Mouse (Mus musculus): ENCODE measurements around the gene Ptpn11.
A peak's percentile ranks its signal among the peaks of the same experiment; 100 is the strongest.
"Not testable (repeated sequence)": the region's sequence is repeated elsewhere in the genome, so short reads cannot be mapped to it uniquely, and the experiment has no call there.

Gene Ptpn11

DNA sequence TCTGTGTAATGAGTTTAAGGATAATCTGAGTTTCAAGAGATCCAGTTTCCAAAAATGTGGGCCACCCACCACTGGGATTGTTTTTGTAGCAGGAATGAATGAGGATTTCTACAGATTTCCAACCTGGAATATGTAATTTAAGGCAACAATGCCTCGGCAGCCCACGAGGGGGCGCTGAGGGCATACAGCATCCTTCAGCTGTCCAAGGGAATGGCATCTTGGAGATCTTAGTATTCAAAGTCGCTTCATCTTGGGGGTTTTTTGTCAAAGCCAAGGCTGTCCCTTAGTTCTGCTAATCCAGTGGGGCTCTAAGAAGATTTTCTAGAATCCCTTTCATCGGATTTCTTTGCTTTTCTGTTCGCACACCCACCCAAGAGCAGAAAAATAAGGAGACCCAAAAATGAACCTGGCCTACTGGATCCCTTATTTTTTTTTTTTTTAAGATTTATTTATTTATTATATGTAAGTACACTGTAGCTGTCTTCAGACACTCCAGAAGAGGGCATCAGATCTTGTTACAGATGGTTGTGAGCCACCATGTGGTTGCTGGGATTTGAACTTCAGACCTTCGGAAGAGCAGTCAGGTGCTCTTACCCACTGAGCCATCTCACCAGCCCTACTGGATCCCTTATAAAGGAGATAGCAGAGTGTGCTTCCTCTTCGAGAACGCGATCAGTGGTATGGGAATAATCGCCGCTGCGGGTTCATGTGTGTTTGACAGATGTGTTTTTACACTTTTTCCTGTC is 24.4 kb upstream of the Ptpn11 start:
- DNase-seq (ENCODE audit: low spot score in 2 of 2) = peak; percentile 79 to 89

DNA sequence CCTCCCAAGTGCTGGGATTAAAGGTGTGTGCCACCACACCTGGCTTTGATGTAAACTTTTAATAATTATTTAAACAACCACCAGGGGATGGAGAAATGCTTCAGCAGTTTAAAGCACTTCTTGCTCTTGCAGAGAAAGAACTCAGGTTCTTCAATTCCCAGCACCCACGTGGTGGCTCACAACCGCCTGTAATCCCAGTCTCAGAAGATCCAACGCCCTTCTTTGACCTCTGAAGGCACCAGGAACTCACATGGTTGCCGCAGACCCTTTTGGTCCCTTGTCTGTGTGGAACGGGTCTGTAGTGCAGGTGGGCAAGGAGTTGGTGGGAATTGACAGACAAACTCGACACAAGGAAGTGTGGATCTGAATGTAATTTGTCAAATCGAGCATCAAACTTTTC is 23.5 kb upstream of the Ptpn11 start:
- no peak for DNase-seq (ENCODE audit: low spot score in 2 of 2)

GRCm38 (mm10) chr5:121212108-121212507 is 20.9 kb upstream of the Ptpn11 start:
- no peak for DNase-seq (ENCODE audit: low spot score in 2 of 2)

DNA sequence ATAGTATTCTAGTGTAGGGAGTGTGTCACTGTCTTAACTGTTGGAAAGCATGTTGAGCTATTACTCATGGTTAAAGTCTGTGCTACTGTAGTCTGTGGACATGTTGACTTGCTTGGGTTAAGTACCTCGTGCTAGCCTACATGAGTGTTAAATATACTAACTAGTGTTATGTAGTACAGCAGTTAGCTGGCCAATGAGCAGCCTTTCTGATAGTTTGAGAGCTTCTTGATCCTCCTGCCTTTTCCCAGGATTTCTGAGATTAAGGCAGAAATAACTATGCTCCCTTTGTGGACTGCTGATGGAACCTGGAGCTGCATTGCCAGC is 19.4 kb upstream of the Ptpn11 start:
- no peak for DNase-seq (ENCODE audit: low spot score in 2 of 2)

GRCm38 (mm10) chr5:121209755-121210600 is 18.8 kb upstream of the Ptpn11 start:
- no peak for DNase-seq (ENCODE audit: low spot score in 2 of 2)

- DNase-seq (ENCODE audit: low spot score in 2 of 2) = no peak
Measured at GRCm38 (mm10) chr5:121206984-121207383, 15.8 kb upstream of the Ptpn11 start.

- no peak for DNase-seq (ENCODE audit: low spot score in 2 of 2)
Measured at GRCm38 (mm10) chr5:121206540-121206939, 15.3 kb upstream of the Ptpn11 start.

DNA sequence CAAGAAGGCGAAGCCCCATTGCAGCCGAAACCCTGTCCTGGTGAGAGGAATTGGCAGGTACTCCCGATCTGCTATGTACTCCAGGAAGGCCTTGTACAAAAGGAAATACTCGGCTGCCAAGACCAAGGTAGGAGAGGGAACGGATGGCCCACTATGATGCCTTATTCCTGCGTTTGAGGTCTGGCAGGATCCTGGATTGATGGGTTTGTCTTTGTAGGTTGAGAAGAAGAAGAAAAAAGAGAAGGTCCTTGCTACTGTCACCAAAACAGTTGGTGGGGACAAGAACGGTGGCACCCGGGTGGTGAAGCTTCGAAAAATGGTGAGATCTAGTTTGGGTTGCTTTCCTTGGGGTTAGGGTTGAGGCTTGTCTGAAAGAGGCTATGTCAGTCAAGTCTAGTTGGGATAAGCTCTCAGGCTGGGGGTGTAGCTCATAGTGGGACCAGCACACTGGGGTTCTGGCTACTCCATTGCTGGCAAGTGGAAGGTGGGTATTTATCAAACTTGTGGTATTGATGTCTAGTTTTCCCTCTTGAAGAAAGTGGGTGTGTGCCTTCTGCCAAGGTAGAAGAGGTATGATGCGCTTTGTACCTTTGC is 14.4 kb upstream of the Ptpn11 start:
- DNase-seq (ENCODE audit: low spot score in 2 of 2) = not testable (repeated sequence)

GRCm38 (mm10) chr5:121204132-121205089 is 13.2 kb upstream of the Ptpn11 start, which contains the start of gene Rpl6:
Gene Rpl6, plus strand, starts transcription at chr5:121204481.
- DNase-seq (ENCODE audit: low spot score in 2 of 2) = peak; percentile 74 to 88

- no peak for DNase-seq (ENCODE audit: low spot score in 2 of 2)
Measured at GRCm38 (mm10) chr5:121202467-121202866, 11.3 kb upstream of the Ptpn11 start.

GRCm38 (mm10) chr5:121201739-121202138 is 10.5 kb upstream of the Ptpn11 start:
- DNase-seq (ENCODE audit: low spot score in 2 of 2) = no peak

DNA sequence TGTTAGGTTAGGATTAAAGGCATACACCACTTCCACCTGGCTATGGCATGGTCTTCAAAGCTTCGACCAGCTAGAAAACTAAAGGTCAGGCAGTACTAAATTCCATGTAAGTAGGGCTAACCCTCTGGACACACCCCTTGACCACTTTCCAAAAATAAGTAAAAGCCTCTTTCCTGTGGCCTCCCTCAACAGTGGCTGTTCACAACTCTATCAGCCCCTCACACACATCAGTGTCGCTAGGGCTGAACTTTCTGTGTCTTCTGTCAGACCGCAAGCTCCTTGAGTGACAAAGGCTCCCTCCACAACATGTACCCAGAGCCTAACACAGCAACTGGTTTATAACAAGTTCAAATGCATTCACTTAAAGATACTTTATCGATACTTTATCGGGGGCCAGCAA is 7.2 kb upstream of the Ptpn11 start:
- DNase-seq (ENCODE audit: low spot score in 2 of 2) = no peak

GRCm38 (mm10) chr5:121197337-121197736 is 6.1 kb upstream of the Ptpn11 start:
- DNase-seq (ENCODE audit: low spot score in 2 of 2) = no peak

GRCm38 (mm10) chr5:121196764-121197163 is 5.6 kb upstream of the Ptpn11 start:
- DNase-seq (ENCODE audit: low spot score in 2 of 2) = no peak

DNA sequence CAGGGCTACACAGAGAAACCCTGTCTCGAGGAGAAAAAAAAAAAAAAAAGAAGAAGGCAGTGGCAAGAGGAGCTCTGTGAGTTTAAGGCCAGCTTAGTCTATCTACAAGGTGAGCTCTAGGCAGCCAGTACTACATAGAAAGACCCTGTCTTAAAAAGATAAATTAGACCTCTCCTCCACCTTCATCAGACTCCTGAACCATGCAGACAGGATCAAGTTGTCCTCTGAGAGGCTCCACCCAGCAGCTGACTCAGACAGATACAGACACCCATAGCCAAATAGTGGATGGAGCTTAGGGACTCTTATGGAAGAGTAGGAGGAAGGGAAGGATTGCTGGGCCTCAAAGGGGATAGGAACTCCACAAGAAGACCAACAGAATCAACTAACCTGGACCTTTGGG is 3.0 kb upstream of the Ptpn11 start:
- DNase-seq (ENCODE audit: low spot score in 2 of 2) = no peak

DNA sequence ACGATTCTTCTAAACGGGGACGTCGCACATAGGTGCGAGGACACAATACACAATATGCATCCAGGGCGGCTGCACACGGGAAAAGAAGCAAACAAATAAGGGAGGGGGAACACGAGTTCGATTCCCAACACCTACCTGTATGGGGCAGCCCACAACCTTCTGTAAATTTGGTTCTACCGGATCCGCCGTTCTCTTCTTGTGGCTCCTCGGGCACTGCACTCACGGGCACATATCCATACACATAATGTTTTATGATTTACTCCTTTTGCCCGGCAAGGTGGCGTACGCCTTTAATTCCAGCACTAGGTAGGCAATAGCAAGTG is 348 bp upstream of the Ptpn11 start:
- DNase-seq (ENCODE audit: low spot score in 2 of 2) = no peak

- DNase-seq (ENCODE audit: low spot score in 2 of 2) = no peak
Measured at GRCm38 (mm10) chr5:121190210-121190835, 874 bp downstream of the Ptpn11 start.

- DNase-seq (ENCODE audit: low spot score in 2 of 2) = no peak
Measured at GRCm38 (mm10) chr5:121189182-121189581, 2.0 kb downstream of the Ptpn11 start.

DNA sequence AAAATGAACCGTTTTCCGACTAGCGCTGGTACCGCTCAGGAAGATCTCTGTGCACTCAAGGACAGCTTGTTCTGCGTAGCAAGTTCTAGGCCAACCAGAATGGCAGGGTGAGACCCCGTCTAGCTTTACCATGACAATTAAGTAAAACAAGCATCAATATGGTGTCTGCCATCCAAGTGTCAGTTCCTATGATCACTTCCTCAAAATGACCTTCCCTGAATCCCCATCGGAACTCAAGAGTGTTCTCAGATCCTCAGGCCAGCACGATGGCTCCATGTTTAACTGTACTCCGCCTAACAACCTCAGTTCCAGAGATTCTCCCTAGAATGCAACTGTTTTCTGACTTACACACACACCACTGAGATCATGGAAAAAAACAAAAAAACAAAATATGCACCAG is 2.9 kb downstream of the Ptpn11 start:
- DNase-seq (ENCODE audit: low spot score in 2 of 2) = no peak

DNA sequence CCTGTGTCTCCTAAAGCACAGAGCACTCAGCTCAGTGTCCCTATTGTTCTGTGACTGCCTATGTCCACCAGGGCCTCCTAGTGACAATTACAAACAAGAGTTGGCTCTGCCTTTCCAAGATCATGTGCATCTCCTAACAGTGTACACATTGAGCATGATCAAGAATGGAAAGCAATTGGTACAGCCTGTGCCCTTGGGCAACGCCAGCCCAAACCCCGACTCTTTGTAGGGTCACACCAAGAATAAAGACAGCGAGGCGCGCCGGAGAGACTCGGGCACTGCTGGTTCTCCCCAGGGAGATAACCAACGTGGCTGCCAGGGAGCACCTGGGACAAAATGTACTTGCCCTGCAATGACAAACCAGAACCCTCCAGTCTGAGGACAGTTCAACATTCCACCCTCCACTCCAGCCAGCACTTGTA is 3.6 kb downstream of the Ptpn11 start:
- no peak for DNase-seq (ENCODE audit: low spot score in 2 of 2)

- no peak for DNase-seq (ENCODE audit: low spot score in 2 of 2)
Measured at GRCm38 (mm10) chr5:121184945-121185551, 6.1 kb downstream of the Ptpn11 start.
